Mouse (Mus musculus) heart, postnatal 10 days (tissue): ENCODE measurements around the gene Babam2. TPM values are rescaled to one million over a fixed set of nuclear protein-coding genes. Genes with fewer than 3 reads are reported as not detected.
"Not testable (repeated sequence)": the region's sequence is repeated elsewhere in the genome, so short reads cannot be mapped to it uniquely, and the experiment has no call there.

Experiments
- DNase-seq, 2 experiments: peaks; one replicate each; pipeline ENCODE4 v3.0.0; 2021
- intact Hi-C: fragments of 180-260 bp; cut with DNase I; formaldehyde crosslinking; loops from one replicate; pipeline ENCODE4 v1.15.1; 2025
- total RNA-seq, 2 experiments: library from RNA; stranded (reverse); gene quantifications; 2 replicates each; pipeline ENCODE4 v1.2.3; 2021

Babam2 gene
- total RNA-seq, 2 experiments from 2014 or later, result 36.3 to 39.8 TPM

- DNase-seq, result no peak
- intact Hi-C loops, result no loop called here
These were observed 126.6 kb downstream of the Babam2 start for GRCm38 (mm10) chr5:31824126-31824525.

- intact Hi-C loops, result no loop called here
- DNase-seq, result no peak
These were observed 129.8 kb downstream of the Babam2 start for GRCm38 (mm10) chr5:31827304-31827703.

GRCm38 (mm10) chr5:31827896-31828295, 130.4 kb downstream of the Babam2 start:
- no peak for DNase-seq
- intact Hi-C loops, result no loop called here

GRCm38 (mm10) chr5:31828747-31829146, 131.3 kb downstream of the Babam2 start:
- DNase-seq, result no peak
- intact Hi-C loops, result no loop called here

GRCm38 (mm10) chr5:31829588-31829987, 132.1 kb downstream of the Babam2 start:
- no peak for DNase-seq
- intact Hi-C loops, result no loop called here

- no peak for DNase-seq
- intact Hi-C loops, result no loop called here
These were observed 134.1 kb downstream of the Babam2 start for GRCm38 (mm10) chr5:31831587-31831986.

GRCm38 (mm10) chr5:31835691-31836090, 138.2 kb downstream of the Babam2 start:
- intact Hi-C loops, result no loop called here
- no peak for DNase-seq

GRCm38 (mm10) chr5:31839973-31840372, 142.5 kb downstream of the Babam2 start:
- DNase-seq, result no peak
- intact Hi-C loops, result no loop called here

DNA sequence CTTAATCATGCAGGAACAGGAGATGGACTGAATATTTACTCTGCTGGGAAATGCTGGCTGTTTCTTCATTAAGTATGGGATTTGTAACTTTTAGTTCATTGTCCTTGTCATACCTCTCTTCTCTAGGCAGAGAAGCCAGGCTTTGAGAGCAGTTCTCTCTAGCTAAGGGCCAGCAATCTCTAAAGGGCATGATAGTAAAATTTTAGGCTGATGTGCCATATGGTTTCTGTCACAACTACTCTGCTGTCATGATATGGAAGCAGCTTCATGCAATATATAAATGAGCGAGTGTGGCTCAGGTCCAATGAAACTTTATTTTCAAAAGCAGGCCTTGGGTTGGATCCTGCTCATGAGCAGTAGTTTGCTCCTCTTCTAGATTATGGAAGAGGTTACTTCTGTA, 142.9 kb downstream of the Babam2 start:
- no peak for DNase-seq
- intact Hi-C loops, result no loop called here

DNA sequence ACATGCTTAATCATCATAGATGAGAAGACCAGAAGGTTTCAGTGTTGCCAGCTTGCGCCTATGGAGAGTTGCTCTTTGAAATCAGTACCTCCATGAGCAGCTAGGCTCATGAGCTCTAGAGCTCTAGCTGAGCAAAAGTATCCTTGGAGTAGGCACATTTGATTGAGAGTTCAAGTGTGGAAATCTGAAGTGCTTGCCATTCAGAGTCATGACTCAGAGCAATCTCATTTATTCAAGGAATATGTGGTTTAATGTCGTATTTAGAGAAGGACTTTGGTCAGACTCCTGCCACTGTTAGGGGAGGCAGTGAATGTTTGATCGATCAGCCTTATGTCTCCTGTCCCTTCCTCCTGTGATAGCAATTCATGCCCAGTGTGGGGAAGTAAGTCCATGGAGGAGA, 147.4 kb downstream of the Babam2 start:
- intact Hi-C loops, result no loop called here
- DNase-seq, result no peak

DNA sequence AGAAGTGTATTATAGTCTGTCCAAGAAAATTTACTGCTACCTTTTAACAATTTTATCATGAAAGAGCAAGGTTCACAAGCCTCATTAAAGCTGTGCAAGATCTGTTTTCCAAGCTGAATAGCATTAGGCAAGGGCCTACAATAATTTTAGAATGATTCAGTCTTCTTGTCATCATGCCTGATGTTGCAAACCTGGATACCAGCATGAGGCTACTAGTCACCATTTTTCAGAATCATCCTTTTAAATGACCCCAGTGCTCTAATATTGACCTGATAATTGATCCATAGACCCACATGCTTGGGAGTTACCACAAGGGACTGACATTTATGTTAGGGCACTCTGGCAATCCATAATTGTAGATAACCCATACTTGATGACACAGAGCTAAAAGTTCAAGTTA, 149.5 kb downstream of the Babam2 start:
- DNase-seq, result no peak
- intact Hi-C loops, result no loop called here

DNA sequence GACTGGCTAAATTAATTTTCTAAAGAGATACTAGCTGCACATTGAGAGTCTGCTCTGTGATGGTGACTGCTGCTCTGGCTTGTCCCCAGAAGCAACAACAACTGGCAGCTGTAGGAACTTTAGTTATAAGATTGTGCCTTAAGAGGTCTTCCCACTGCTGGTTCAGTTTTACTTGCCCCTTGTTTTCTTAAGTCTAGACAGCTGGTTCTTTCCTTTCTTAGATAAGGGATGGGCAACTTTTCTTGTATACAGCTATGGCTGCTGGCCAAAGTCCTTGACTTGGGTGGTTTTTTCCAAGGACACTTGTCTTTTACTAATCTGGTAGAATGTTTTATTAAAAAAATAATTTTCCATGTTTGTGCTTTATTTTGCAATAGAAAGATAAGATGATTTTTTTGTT, 151.5 kb downstream of the Babam2 start:
- intact Hi-C loops, result no loop called here
- peak; percentile 12 for DNase-seq

GRCm38 (mm10) chr5:31852786-31853185, 155.3 kb downstream of the Babam2 start:
- DNase-seq, result no peak
- intact Hi-C loops, result no loop called here

DNA sequence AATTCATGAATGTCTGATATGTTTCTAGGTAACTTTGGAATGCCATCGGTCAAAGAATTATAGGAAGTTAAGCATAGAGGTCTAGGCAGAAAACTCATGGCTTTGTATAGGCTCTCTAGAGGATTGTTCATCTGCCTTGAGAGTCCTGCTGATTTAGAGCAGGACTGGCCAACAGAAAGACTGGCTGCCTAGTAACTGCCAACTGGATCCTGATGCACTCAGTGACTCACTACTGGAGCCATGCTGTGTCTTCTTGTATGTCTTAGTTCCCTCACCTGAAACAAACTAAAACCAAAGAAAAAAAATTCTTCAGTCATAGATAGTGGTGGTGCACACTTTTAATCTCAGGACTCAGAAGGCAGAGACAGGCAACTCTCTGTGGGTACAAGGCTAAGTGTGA, 156.3 kb downstream of the Babam2 start:
- DNase-seq, result no peak
- intact Hi-C loops, result no loop called here

GRCm38 (mm10) chr5:31858877-31859276, 161.4 kb downstream of the Babam2 start:
- DNase-seq, intact Hi-C loops: not testable (repeated sequence)

- intact Hi-C loops, result no loop called here
- DNase-seq, result no peak
These were observed 162.9 kb downstream of the Babam2 start for GRCm38 (mm10) chr5:31860426-31860825.

DNA sequence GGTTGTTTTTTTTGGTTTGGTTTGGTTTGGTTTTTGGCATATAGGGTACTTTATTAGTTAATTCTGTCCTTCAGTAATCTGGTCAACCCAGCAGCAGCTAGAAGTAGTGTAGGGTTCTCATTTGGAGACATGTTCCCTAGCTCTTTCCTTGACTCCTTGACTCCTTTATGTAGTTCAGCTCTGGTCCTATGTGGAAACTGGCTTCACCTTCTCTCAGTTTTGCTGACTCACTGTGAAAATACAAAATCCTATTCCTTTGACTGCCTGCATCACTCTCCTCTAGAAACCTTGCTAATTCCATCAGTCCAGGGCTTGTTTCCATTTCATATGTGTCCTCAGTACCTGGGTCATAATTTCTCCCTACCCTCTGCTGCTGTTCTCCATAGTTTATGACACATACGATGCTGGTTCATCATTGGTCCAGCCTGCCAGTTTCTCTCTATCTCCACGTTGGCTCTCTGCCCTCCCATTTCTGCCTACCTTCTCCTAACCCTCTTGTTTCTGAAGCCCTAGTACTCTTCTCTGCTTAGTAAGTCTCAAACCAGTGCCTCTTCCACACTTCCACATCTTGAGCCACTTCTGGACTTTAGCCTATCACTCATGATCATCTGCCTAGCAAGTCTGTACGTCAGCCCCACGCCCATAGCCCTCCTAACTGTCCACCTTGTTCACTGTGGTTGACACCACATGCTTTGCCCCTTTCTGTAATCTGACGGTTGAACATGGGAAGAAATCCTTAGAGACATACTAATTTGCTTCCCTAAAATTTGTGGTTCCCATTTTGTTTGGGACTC, 163.5 kb downstream of the Babam2 start:
- no peak for DNase-seq
- intact Hi-C loops, result no loop called here

DNA sequence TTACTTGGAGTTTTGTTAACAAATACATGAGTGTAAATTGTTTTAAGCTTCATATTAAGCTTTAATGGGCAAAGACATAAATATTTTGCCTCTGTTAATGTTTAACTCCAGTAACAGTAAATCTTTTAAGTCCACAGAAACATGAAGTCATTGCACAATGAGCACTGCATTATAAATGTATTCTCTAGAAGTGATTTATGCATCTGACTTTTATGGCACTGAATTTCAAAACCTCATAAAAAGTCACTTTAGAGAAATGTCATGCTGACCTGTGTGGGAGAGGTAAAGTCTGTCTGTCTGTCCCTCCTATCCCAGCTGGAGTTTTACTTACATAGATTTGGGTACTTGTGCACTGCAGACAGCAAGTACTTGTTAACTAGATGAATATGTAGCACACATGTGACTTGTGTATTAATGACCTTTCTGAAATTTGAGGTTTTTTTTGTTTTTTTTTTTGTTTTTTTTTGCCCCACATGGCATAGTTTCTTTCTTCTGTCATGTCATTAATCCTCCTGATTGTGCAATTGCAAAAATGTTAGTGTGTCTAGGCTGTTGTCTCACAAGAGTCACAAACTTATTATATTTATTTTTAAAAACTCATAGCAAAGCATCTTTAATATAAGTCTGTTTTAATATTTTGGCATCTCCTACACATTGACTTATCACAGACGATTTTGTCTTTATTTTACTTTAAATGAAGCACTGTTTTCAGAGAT, 165.4 kb downstream of the Babam2 start:
- no peak for DNase-seq
- intact Hi-C loops, result no loop called here

DNA sequence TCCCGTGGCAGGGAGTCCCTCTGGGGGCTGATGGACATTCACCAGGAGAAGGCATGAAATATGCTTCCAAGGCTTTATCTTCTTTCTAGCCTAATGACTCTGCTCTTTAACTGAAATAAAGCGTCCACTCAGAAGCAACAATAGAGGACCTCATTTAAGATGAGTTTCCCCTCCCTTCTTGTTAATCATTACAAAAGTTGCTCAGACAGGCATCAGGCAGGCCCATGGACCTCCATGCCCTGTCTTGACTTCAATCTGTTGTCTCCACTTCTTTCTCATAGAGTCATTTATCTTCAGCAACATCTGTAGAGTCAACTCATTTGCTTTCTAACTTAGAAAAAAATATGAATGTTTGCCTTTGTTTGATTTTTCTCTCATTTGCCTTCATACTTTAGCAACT, 166.6 kb downstream of the Babam2 start:
- intact Hi-C loops, result no loop called here
- no peak for DNase-seq

DNA sequence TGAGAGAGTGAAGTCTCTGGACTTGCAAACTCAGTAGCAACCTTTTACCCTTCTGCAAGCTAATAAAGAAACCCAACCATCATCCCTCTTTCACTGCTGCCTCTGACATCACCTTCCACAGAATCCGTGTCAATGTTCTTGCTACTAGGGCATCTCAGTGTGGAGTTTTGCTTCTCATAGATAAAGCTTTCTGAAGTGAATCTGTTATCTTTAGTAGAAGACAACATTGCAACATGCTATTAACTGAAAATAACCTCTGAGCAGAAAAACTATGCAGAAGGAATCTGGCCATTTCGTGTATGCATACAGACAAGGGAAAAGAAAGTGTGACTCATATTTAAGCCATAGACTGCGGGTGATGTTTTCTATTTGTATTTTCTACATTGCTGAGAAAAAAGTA, 168.6 kb downstream of the Babam2 start:
- intact Hi-C loops, result no loop called here

GRCm38 (mm10) chr5:31870856-31871520, 173.5 kb downstream of the Babam2 start:
- DNase-seq, result peak; percentile 25 to 29
- intact Hi-C loops, result no loop called here

More for the DNA sequence above, 168.6 kb downstream of the Babam2 start:
- DNase-seq, result no peak

- no peak for DNase-seq
- intact Hi-C loops, result no loop called here
These were observed 175.8 kb downstream of the Babam2 start for GRCm38 (mm10) chr5:31873328-31873727.
